In genomic region chr10:81294442-81294841, GRCm38 (mm10) we compare ENCODE assay signal across 9 mouse cellular contexts. TPM values are rescaled to one million over a fixed set of nuclear protein-coding genes. Genes with fewer than 3 reads are reported as not detected.
DNase-seq lines count a peak whose midpoint lies in the region; ATAC-seq and TF ChIP-seq lines count a peak whose summit lies in the region.
"Had no signal": no experiment of that assay in that cellular context is flagged by ENCODE, and none has a peak within 500 bp of the region (broad histone marks: within the 10 kb centered on the region; RNA-seq: fewer than 3 reads in every experiment).

No protein-coding gene starts in this region.

- no peaks in the 10 kb centered on the region for H3K27me3 ChIP-seq in heart, adult 2 months (ENCODE audit: control insufficient read depth, insufficient read depth, low read length)
- H3K27me3 ChIP-seq in forebrain, postnatal 0 days (ENCODE audit: insufficient read depth, low read length), result no peaks in the 10 kb centered on the region

- H3K9me3 ChIP-seq in forebrain, postnatal 0 days (ENCODE audit: low read length), result no peaks in the 10 kb centered on the region

- no peak for ATAC-seq in forebrain, postnatal 0 days
- ATAC-seq: CD4-positive, CD25-positive, alpha-beta regulatory T cell, adult 4 months had no signal

- TF ChIP-seq POLR2A in heart, adult 2 months (IDR thresholded peaks at IDR 0.05; ENCODE audit: insufficient read depth, low read depth, low read length), result no peak

- H3K9ac ChIP-seq in heart, adult 2 months (ENCODE audit: low read depth, low read length), result peak overlapping the region; percentile 98
- H3K9ac ChIP-seq in forebrain, postnatal 0 days, result peak overlapping the region; percentile 85

- peak overlapping the region; percentile 96 for H3K27ac ChIP-seq in heart, adult 2 months
- H3K27ac ChIP-seq in forebrain, postnatal 0 days (ENCODE audit: low read depth, low read length), result no peak overlapping the region
- peak overlapping the region; percentile 43 for H3K27ac ChIP-seq in macrophage

- no peak for TF ChIP-seq CTCF in heart, adult 2 months (IDR thresholded peaks at IDR 0.05)
- TF ChIP-seq CTCF in forebrain, postnatal 0 days (IDR thresholded peaks at IDR 0.05; ENCODE audit: low read depth), result no peak

- peak overlapping the region; percentile 75 for H3K4me2 ChIP-seq in forebrain, postnatal 0 days (ENCODE audit: low read depth)

- 34% methylated on average over 8 of the region's 8 CpGs for WGBS in heart, adult 2 months
- 71% methylated on average over 8 of the region's 8 CpGs for WGBS in forebrain, postnatal 0 days
- whole genome bisulfite sequencing in macrophage (ENCODE audit: missing documents), result 31% methylated on average over 8 of the region's 8 CpGs

- H3K4me1 ChIP-seq in heart, adult 2 months (ENCODE audit: control insufficient read depth, insufficient read depth, low read length), result peaks cover 38% of the 10 kb centered on the region
- peaks cover 10% of the 10 kb centered on the region for H3K4me1 ChIP-seq in forebrain, postnatal 0 days (ENCODE audit: insufficient read depth)

- intact Hi-C loops in heart, adult 2 months (cut with DNase I), result no loop called here
- intact Hi-C loops in heart, postnatal 25 days (cut with DNase I), result no loop called here

- no peaks in the 10 kb centered on the region for H3K36me3 ChIP-seq in heart, adult 2 months (ENCODE audit: control insufficient read depth, insufficient read depth, low read length)
- no peaks in the 10 kb centered on the region for H3K36me3 ChIP-seq in forebrain, postnatal 0 days (ENCODE audit: insufficient read depth)
- no peaks in the 10 kb centered on the region for H3K36me3 ChIP-seq in macrophage (ENCODE audit: inconsistent target)

- TF ChIP-seq EP300 in heart, adult 2 months (IDR thresholded peaks at IDR 0.05; ENCODE audit: insufficient read depth, low read depth, low read length), result no peak

- DNase-seq in heart, adult 2 months, result no peak
- DNase-seq in heart, postnatal 25 days (ENCODE audit: low spot score), result no peak
- DNase-seq in ZHBTc4 (ENCODE audit: low read depth, low spot score), result peak; percentile 71
- DNase-seq in forebrain, postnatal 0 days, result no peak
- no peak for DNase-seq in right cerebral cortex, postnatal 25 days
- DNase-seq in adrenal gland, adult (ENCODE audit: inconsistent age in 2 of 2, low spot score in 1 of 2), result no peak
- DNase-seq in adrenal gland, postnatal 25 days, result no peak

- peak overlapping the region; percentile 98 for H3K4me3 ChIP-seq in heart, adult 2 months
- H3K4me3 ChIP-seq in forebrain, postnatal 0 days (ENCODE audit: low read depth, low read length), result no peak overlapping the region; the same call in 1 of the 2 replicates
- peak overlapping the region; percentile 79 for H3K4me3 ChIP-seq in macrophage (ENCODE audit: inconsistent target)

- H3K79me2 ChIP-seq in heart, adult 2 months (replicated peaks; ENCODE audit: control insufficient read depth, insufficient read depth, low read length), result peaks cover 14% of the 10 kb centered on the region
- H3K79me2 ChIP-seq in macrophage (ENCODE audit: inconsistent target), result peaks cover 63% of the 10 kb centered on the region

RNA-seq across cellular contexts. Expression of gene Pip5k1c, which starts 1.7 kb away (rescaled TPM):
- total RNA-seq in heart, adult 2 months (2021), result 10 to 100 TPM; 27.0 to 28.0 TPM
- 37.5 and 44.2 TPM in 2 replicates for polyA plus RNA-seq in heart, adult 2 months (2012; rRNA removed)
- 10 to 100 TPM; 30.0 to 33.7 TPM for total RNA-seq in heart, postnatal 25 days (2021)
- total RNA-seq in forebrain, postnatal 0 days (2014; rRNA removed), result 189 and 229 TPM in 2 replicates
- polyA plus RNA-seq in forebrain, postnatal 0 days (2015; fragmentation: Nextera tagmentation; extraction: Ambion mirVana), result 110 and 130 TPM in 2 replicates
- 100 to 1,000 TPM in 24 of 26 experiments, 10 to 100 TPM in 2; 39.6 to 234 (median 132) TPM for total RNA-seq in macrophage (2018; cell fraction: chromatin; rRNA removed)
- 100 to 1,000 TPM in 10 of 26 experiments, 10 to 100 TPM in 16; 63.7 to 115 (median 91.8) TPM for total RNA-seq in macrophage (2018; cell fraction: cytosol; rRNA removed)
- 100 to 1,000 TPM in 17 of 26 experiments, 10 to 100 TPM in 9; 68.2 to 171 (median 103) TPM for total RNA-seq in macrophage (2018; cell fraction: nucleus; rRNA removed)
- 63.2 to 85.8 TPM (median 77.1 TPM) in 3 replicates for polyA plus RNA-seq in macrophage (2018)
- total RNA-seq in adrenal gland, postnatal 25 days (2021), result 44.6 and 51.8 TPM in 2 replicates

RNA-seq across cellular contexts. Expression of gene Tjp3, which starts 3.1 kb away (rescaled TPM):
- total RNA-seq in heart, adult 2 months (2021), result not detected
- polyA plus RNA-seq in heart, adult 2 months (2012; rRNA removed), result 0.12 and 0.78 TPM in 2 replicates
- not detected for total RNA-seq in heart, postnatal 25 days (2021)
- 6.3 and 8.5 TPM in 2 replicates for total RNA-seq in forebrain, postnatal 0 days (2014; rRNA removed)
- polyA plus RNA-seq in forebrain, postnatal 0 days (2015; fragmentation: Nextera tagmentation; extraction: Ambion mirVana), result 5.7 and 6.4 TPM in 2 replicates
- total RNA-seq in macrophage (2018; cell fraction: chromatin; rRNA removed), result 10 to 100 TPM in 7 of 26 experiments, 1 to 10 TPM in 18, under 1 TPM in 1; 0.75 to 37.3 (median 7.3) TPM
- 1 to 10 TPM; 1.1 to 6.3 (median 2.9) TPM for total RNA-seq in macrophage (2018; cell fraction: cytosol; rRNA removed)
- total RNA-seq in macrophage (2018; cell fraction: nucleus; rRNA removed), result 10 to 100 TPM in 2 of 26 experiments, 1 to 10 TPM in 23, under 1 TPM in 1; 0.63 to 11.8 (median 3.8) TPM
- polyA plus RNA-seq in macrophage (2018), result 1.7 to 4.2 TPM (median 3.3 TPM) in 3 replicates
- 0.18 TPM in 1 of 2 replicates, not detected in the other for total RNA-seq in adrenal gland, postnatal 25 days (2021)

RNA-seq across cellular contexts. Expression of gene Cactin, which starts 26.5 kb away (rescaled TPM):
- total RNA-seq in heart, adult 2 months (2021), result 10 to 100 TPM; 16.1 to 18.0 TPM
- polyA plus RNA-seq in heart, adult 2 months (2012; rRNA removed), result 15.4 and 18.0 TPM in 2 replicates
- total RNA-seq in heart, postnatal 25 days (2021), result 10 to 100 TPM; 13.5 to 16.6 TPM
- total RNA-seq in forebrain, postnatal 0 days (2014; rRNA removed), result 24.2 and 43.4 TPM in 2 replicates
- polyA plus RNA-seq in forebrain, postnatal 0 days (2015; fragmentation: Nextera tagmentation; extraction: Ambion mirVana), result 19.9 and 24.2 TPM in 2 replicates
- 10 to 100 TPM in 25 of 26 experiments, 1 to 10 TPM in 1; 9.3 to 34.2 (median 20.3) TPM for total RNA-seq in macrophage (2018; cell fraction: chromatin; rRNA removed)
- 10 to 100 TPM; 10.7 to 19.0 (median 16.9) TPM for total RNA-seq in macrophage (2018; cell fraction: cytosol; rRNA removed)
- 10 to 100 TPM; 10.9 to 30.3 (median 17.6) TPM for total RNA-seq in macrophage (2018; cell fraction: nucleus; rRNA removed)
- 14.4 to 21.3 TPM (median 15.1 TPM) in 3 replicates for polyA plus RNA-seq in macrophage (2018)
- 44.0 and 45.7 TPM in 2 replicates for total RNA-seq in adrenal gland, postnatal 25 days (2021)

RNA-seq across cellular contexts. Expression of gene Apba3, which starts 27.7 kb away (rescaled TPM):
- total RNA-seq in heart, adult 2 months (2021), result 100 to 1,000 TPM; 111 to 123 TPM
- polyA plus RNA-seq in heart, adult 2 months (2012; rRNA removed), result 151 TPM in 2 replicates
- total RNA-seq in heart, postnatal 25 days (2021), result 100 to 1,000 TPM in 1 of 2 experiments, 10 to 100 TPM in 1; 98.4 to 123 TPM
- total RNA-seq in forebrain, postnatal 0 days (2014; rRNA removed), result 43.3 and 44.6 TPM in 2 replicates
- polyA plus RNA-seq in forebrain, postnatal 0 days (2015; fragmentation: Nextera tagmentation; extraction: Ambion mirVana), result 22.8 and 24.8 TPM in 2 replicates
- 10 to 100 TPM; 10.4 to 52.3 (median 28.9) TPM for total RNA-seq in macrophage (2018; cell fraction: chromatin; rRNA removed)
- 10 to 100 TPM; 16.1 to 31.6 (median 19.8) TPM for total RNA-seq in macrophage (2018; cell fraction: cytosol; rRNA removed)
- 10 to 100 TPM in 24 of 26 experiments, 1 to 10 TPM in 2; 7.3 to 38.0 (median 21.2) TPM for total RNA-seq in macrophage (2018; cell fraction: nucleus; rRNA removed)
- polyA plus RNA-seq in macrophage (2018), result 9.8 to 31.4 TPM (median 19.8 TPM) in 3 replicates
- 70.4 and 110 TPM in 2 replicates for total RNA-seq in adrenal gland, postnatal 25 days (2021)

RNA-seq across cellular contexts. Expression of gene Mrpl54, which starts 27.7 kb away (rescaled TPM):
- total RNA-seq in heart, adult 2 months (2021), result 100 to 1,000 TPM in 1 of 2 experiments, 10 to 100 TPM in 1; 85.7 to 101 TPM
- 66.7 and 93.2 TPM in 2 replicates for polyA plus RNA-seq in heart, adult 2 months (2012; rRNA removed)
- total RNA-seq in heart, postnatal 25 days (2021), result 10 to 100 TPM; 93.8 to 96.6 TPM
- 90.2 and 94.9 TPM in 2 replicates for total RNA-seq in forebrain, postnatal 0 days (2014; rRNA removed)
- 134 and 148 TPM in 2 replicates for polyA plus RNA-seq in forebrain, postnatal 0 days (2015; fragmentation: Nextera tagmentation; extraction: Ambion mirVana)
- total RNA-seq in macrophage (2018; cell fraction: chromatin; rRNA removed), result 10 to 100 TPM in 19 of 26 experiments, 1 to 10 TPM in 7; 6.0 to 21.6 (median 12.7) TPM
- total RNA-seq in macrophage (2018; cell fraction: cytosol; rRNA removed), result 100 to 1,000 TPM in 1 of 26 experiments, 10 to 100 TPM in 25; 68.1 to 101 (median 82.8) TPM
- 10 to 100 TPM; 10.4 to 36.7 (median 20.6) TPM for total RNA-seq in macrophage (2018; cell fraction: nucleus; rRNA removed)
- polyA plus RNA-seq in macrophage (2018), result 39.4 to 78.9 TPM (median 55.8 TPM) in 3 replicates
- 116 and 128 TPM in 2 replicates for total RNA-seq in adrenal gland, postnatal 25 days (2021)
